Mouse (Mus musculus) liver, embryonic 14.5 days (tissue): ENCODE data around the gene Msantd1.

Experiments used
- CTCF ChIP-seq: IDR thresholded peaks from 2 replicates; pipeline ENCODE4 v1.5.1; 2016; ENCODE audit warnings: antibody characterized with exemption, low read depth, control low read depth
- EP300 ChIP-seq: IDR thresholded peaks from 2 replicates; pipeline ENCODE4 v1.6.1; 2016; ENCODE audit warnings: antibody characterized with exemption, low read depth

DNA sequence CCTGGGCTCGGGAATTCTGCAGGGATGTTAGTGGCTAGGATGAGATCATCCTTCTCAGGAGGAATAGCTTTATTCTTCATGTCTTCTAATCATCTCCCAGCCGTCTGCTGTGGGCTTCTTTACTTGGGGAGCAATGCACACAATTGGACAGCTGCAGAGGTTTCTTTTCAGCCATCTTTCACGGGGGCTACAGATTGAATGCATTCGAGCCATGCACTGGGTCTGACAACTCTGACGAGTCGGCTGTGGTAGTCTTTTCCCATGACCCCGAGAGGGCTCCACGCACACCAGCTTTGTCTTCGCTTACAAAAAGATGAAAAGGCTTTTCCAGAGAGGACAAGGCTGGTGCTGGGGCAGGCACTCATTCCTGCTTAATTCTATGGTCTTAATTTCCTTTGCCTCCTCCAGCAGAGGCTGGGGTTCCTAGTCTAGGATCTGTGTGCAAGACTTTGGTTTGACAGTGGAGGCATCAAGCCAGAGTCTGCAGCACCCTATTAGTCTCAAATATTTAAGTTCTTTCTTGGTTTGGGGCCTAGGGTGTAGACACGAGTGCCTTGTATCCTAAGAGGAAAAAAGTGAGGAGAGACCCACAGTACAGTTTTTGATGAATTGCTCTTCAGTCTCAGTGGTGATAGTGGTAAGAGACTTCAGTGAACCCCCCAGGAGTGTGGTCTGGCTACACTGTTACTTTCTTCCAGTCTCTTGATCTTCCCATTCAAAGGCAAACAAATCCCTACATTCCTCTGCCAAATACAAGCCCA lies 34.1 kb downstream of the Msantd1 start:
- TF ChIP-seq CTCF, result no peak
- TF ChIP-seq EP300, result no peak
